Mouse (Mus musculus) thymus, postnatal 14 days (tissue): ENCODE measurements at regions not wholly inside any gene's neighbourhood (a gene's known extent, or its start where the extent isn't known, plus 50 kb on each side); places are given as distances from the start of the nearest gene placed in this dataset.

Experiments
- DNase-seq: peaks from one replicate; pipeline ENCODE4 v3.0.0; 2021

GRCm38 (mm10) chr9:61297385-61297784 is 74.8 kb upstream of the Tle3 start:
- no peak for DNase-seq

- no peak for DNase-seq
These were observed 72.1 kb upstream of the Tle3 start for GRCm38 (mm10) chr9:61299873-61300560.

GRCm38 (mm10) chr9:61301070-61301469 is 71.1 kb upstream of the Tle3 start:
- DNase-seq: no peak

- no peak for DNase-seq
These were observed 69.4 kb upstream of the Tle3 start for GRCm38 (mm10) chr9:61302724-61303123.

- no peak for DNase-seq
These were observed 65.9 kb upstream of the Tle3 start for GRCm38 (mm10) chr9:61306306-61306705.

- no peak for DNase-seq
These were observed 63.1 kb upstream of the Tle3 start for GRCm38 (mm10) chr9:61309096-61309495.

GRCm38 (mm10) chr9:61309768-61310493 is 62.2 kb upstream of the Tle3 start:
- no peak for DNase-seq

GRCm38 (mm10) chr9:61310574-61310973 is 61.6 kb upstream of the Tle3 start:
- no peak for DNase-seq

- no peak for DNase-seq
These were observed 60.6 kb upstream of the Tle3 start for GRCm38 (mm10) chr9:61311604-61312003.

- DNase-seq: no peak
These were observed 57.5 kb upstream of the Tle3 start for GRCm38 (mm10) chr9:61314630-61315179.

GRCm38 (mm10) chr9:61315371-61316298 is 56.5 kb upstream of the Tle3 start:
- DNase-seq: no peak

- no peak for DNase-seq
These were observed 55.7 kb upstream of the Tle3 start for GRCm38 (mm10) chr9:61316442-61316841.

- no peak for DNase-seq
These were observed 52.4 kb upstream of the Tle3 start for GRCm38 (mm10) chr9:61319721-61320120.

- no peak for DNase-seq
These were observed 50.9 kb upstream of the Tle3 start for GRCm38 (mm10) chr9:61321314-61321713.

- no peak for DNase-seq
These were observed 50.3 kb upstream of the Tle3 start for GRCm38 (mm10) chr9:61321825-61322224.

GRCm38 (mm10) chr9:61322333-61322732 is 49.8 kb upstream of the Tle3 start:
- peak; percentile 50 for DNase-seq
